Mouse (Mus musculus) hindbrain, embryonic 14.5 days (tissue): ENCODE measurements at regions not wholly inside any gene's neighbourhood (a gene's known extent, or its start where the extent isn't known, plus 50 kb on each side); places are given as distances from the start of the nearest gene placed in this dataset.
"Not testable (repeated sequence)": the region's sequence is repeated elsewhere in the genome, so short reads cannot be mapped to it uniquely, and the experiment has no call there.

Experiments used
- ATAC-seq: fragments of 200-750 bp; cut with Nextera tagmentation; 2 replicates; pipeline ENCODE4 v1.8.0; 2017; ENCODE audit warnings: moderate number of reproducible peaks, mild to moderate bottlenecking, moderate TSS enrichment, moderate library complexity; ENCODE audit not compliant: low FRiP score
- DNase-seq: peaks from one replicate; pipeline ENCODE4 v3.0.0-alpha.2; 2015; ENCODE audit warnings: low spot score
- H3K27ac ChIP-seq: fragments of 300-500 bp; sonication (generic); 2 replicates; pipeline ENCODE4 v1.5.1; 2014; ENCODE audit warnings: mild to moderate bottlenecking, moderate library complexity
- H3K27me3 ChIP-seq: fragments of 300-500 bp; sonication (generic); 2 replicates; pipeline ENCODE4 v1.6.1; 2014; ENCODE audit warnings: mild to moderate bottlenecking, low read length, mixed read lengths; ENCODE audit not compliant: control insufficient read depth, insufficient read depth
- H3K36me3 ChIP-seq: fragments of 300-500 bp; sonication (generic); replicated peaks from 2 replicates; pipeline ENCODE4 v1.6.1; 2014; ENCODE audit not compliant: control insufficient read depth, insufficient read depth
- H3K4me1 ChIP-seq: fragments of 300-500 bp; sonication (generic); replicated peaks from 2 replicates; pipeline ENCODE4 v1.6.1; 2014; ENCODE audit warnings: antibody characterized with exemption, low read length, mixed read lengths; ENCODE audit not compliant: control insufficient read depth, insufficient read depth
- H3K4me2 ChIP-seq: fragments of 300-500 bp; sonication (generic); replicated peaks from 2 replicates; pipeline ENCODE4 v1.6.1; 2014; ENCODE audit warnings: mild to moderate bottlenecking, moderate library complexity
- H3K4me3 ChIP-seq: fragments of 300-500 bp; sonication (generic); replicated peaks from 2 replicates; pipeline ENCODE4 v1.5.1; 2014; ENCODE audit warnings: mild to moderate bottlenecking, low read length
- H3K9ac ChIP-seq: fragments of 300-500 bp; sonication (generic); 2 replicates; pipeline ENCODE4 v1.6.1; 2014
- H3K9me3 ChIP-seq: fragments of 300-500 bp; sonication (generic); 2 replicates; pipeline ENCODE4 v1.6.1; 2016; ENCODE audit warnings: low read length; ENCODE audit not compliant: control insufficient read depth
- WGBS: fragments of 180-500 bp; shearing (Covaris S2); extraction: QIAGEN DNeasy Blood & Tissue Kit; methylation state at CpG from one replicate; pipeline ENCODE4 v1.1.7; 2014; 5-methylcytosine and 5-hydroxymethylcytosine counted together

GRCm38 (mm10) chr6:3319378-3319777 lies 80.0 kb downstream of the Samd9l start:
- no peaks in the 10 kb centered on the region for H3K4me1 ChIP-seq

DNA sequence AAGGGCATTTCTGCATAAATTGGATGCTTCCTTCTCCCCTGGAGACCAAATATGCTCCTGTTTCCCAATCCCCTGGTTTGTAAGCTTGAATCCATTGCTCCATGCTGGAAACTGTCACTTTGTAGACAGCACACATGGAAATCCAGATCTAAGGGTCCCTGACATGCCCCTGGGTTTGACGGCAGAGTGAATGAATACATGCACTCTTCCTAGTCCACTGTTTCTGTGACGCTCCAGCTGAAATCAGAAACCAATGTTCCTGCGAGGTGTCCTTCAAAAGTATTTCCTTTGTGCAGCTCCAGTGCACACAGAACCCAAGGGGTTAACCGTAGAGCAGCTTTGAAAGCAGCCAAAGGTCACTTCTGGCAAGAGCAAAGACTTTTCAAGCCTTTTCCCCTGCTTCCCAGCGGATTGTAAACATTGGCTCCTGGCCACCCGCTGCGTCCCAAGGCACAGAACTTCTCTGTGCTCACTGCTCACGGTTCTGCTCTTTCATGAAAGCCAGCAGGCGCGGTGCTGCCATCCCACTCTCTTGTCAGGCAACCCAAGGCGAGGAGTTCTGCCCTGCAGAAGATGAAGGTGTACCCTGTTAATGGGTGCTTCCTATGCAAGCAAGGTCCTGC lies 91.7 kb downstream of the Samd9l start:
- ATAC-seq (peak; percentile 70; the same call in 1 of the 2 replicates), DNase-seq (peak; percentile 50)
- not testable (repeated sequence) for H3K9me3 ChIP-seq, H3K27me3 ChIP-seq, H3K9ac ChIP-seq, H3K4me1 ChIP-seq, H3K36me3 ChIP-seq, H3K27ac ChIP-seq, H3K4me3 ChIP-seq
- WGBS = under 1% methylated on average over 11 of the region's 11 CpGs
- peak overlapping the region; percentile 34 for H3K4me2 ChIP-seq

More at GRCm38 (mm10) chr6:3319378-3319777, 80.0 kb downstream of the Samd9l start:
- Histone ChIP-seq H3K4me2 (no peak overlapping the region), H3K9ac (no peak overlapping the region), H3K36me3 (no peaks in the 10 kb centered on the region), H3K27me3 (no peaks in the 10 kb centered on the region), H3K9me3 (no peaks in the 10 kb centered on the region), H3K4me3 (no peak overlapping the region), H3K27ac (no peak overlapping the region)
- DNase-seq (no peak), ATAC-seq (no peak)
- 91% methylated on average over 4 of the region's 4 CpGs for WGBS

- not testable (repeated sequence) for H3K4me1 ChIP-seq, H3K4me2 ChIP-seq, DNase-seq, H3K27ac ChIP-seq, H3K9me3 ChIP-seq, H3K27me3 ChIP-seq, H3K4me3 ChIP-seq, ATAC-seq, H3K9ac ChIP-seq, H3K36me3 ChIP-seq
- WGBS = 67% methylated on average over 10 of the region's 10 CpGs
Measured at GRCm38 (mm10) chr6:3304881-3305620, 94.3 kb downstream of the Samd9l start.

- not testable (repeated sequence) for H3K4me3 ChIP-seq, H3K36me3 ChIP-seq, DNase-seq, H3K27ac ChIP-seq, H3K27me3 ChIP-seq, H3K9me3 ChIP-seq, H3K4me2 ChIP-seq, ATAC-seq, H3K4me1 ChIP-seq, H3K9ac ChIP-seq
- 87% methylated on average over 8 of the region's 8 CpGs for WGBS
Measured at GRCm38 (mm10) chr6:3293316-3293715, 106.1 kb downstream of the Samd9l start.

- H3K4me3 ChIP-seq, ATAC-seq, DNase-seq, H3K4me2 ChIP-seq, H3K9me3 ChIP-seq, H3K27ac ChIP-seq, H3K4me1 ChIP-seq, H3K36me3 ChIP-seq, H3K9ac ChIP-seq, H3K27me3 ChIP-seq: not testable (repeated sequence)
- 98% methylated on average over 6 of the region's 6 CpGs for WGBS
Measured at GRCm38 (mm10) chr6:3291983-3292382, 107.4 kb downstream of the Samd9l start.

- H3K9ac ChIP-seq = not testable (repeated sequence)
Measured at GRCm38 (mm10) chr6:3268726-3269125, 130.6 kb downstream of the Samd9l start.

GRCm38 (mm10) chr6:3265477-3265876 lies 133.9 kb downstream of the Samd9l start:
- H3K4me3 ChIP-seq, DNase-seq, ATAC-seq, H3K4me1 ChIP-seq, H3K4me2 ChIP-seq, H3K36me3 ChIP-seq, H3K27me3 ChIP-seq, H3K9me3 ChIP-seq, H3K27ac ChIP-seq, H3K9ac ChIP-seq: not testable (repeated sequence)
- 70% methylated on average over 1 of the region's 1 CpGs for WGBS

More at GRCm38 (mm10) chr6:3268726-3269125, 130.6 kb downstream of the Samd9l start:
- not testable (repeated sequence) for H3K27me3 ChIP-seq, H3K9me3 ChIP-seq, DNase-seq, H3K4me2 ChIP-seq, H3K36me3 ChIP-seq, H3K4me1 ChIP-seq, ATAC-seq, H3K4me3 ChIP-seq, H3K27ac ChIP-seq
- WGBS = 79% methylated on average over 2 of the region's 4 CpGs
